Mouse (Mus musculus): ENCODE measurements at regions not wholly inside any gene's neighbourhood (a gene's known extent, or its start where the extent isn't known, plus 50 kb on each side); places are given as distances from the start of the nearest gene placed in this dataset.

DNA sequence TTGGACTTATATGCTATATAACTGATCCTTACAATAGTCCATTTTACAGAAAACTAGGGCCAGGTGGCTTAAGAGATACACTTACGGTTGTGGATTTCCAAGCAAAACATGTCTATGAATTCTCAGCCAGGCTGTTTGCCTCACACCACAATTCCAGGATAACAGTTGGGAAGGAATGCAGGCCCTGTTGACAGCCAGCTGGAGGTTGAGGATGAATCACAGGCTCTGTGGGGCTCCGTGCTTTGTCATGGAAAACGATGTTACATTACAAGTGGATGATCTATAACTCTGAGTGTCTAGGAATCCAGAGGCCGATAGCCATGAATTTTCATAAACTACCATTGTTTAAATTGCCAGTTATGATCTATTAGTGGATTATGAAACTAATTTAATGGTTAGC is 221.9 kb upstream of the Gm6657 start:
- Histone ChIP-seq H3K9ac (replicated peaks; ENCODE audit: low read depth, low read length) (no peak overlapping the region), H3K27ac (ENCODE audit: low read depth, low read length) (no peak overlapping the region), H3K36me3 (ENCODE audit: control insufficient read depth, insufficient read depth, low read length) (no peaks in the 10 kb centered on the region), H3K27me3 (ENCODE audit: control insufficient read depth, insufficient read depth, low read length) (no peaks in the 10 kb centered on the region), H3K4me1 (ENCODE audit: control insufficient read depth, insufficient read depth, low read length) (no peaks in the 10 kb centered on the region), H3K9me3 (ENCODE audit: control insufficient read depth, low read length) (no peaks in the 10 kb centered on the region), H3K4me3 (ENCODE audit: low read depth, low read length) (no peak overlapping the region), H3K4me2 (ENCODE audit: low read depth, low read length) (no peak overlapping the region)
- no peak for ATAC-seq (ENCODE audit: low read depth)
- WGBS, result 25% methylated on average over 4 of the region's 4 CpGs

DNA sequence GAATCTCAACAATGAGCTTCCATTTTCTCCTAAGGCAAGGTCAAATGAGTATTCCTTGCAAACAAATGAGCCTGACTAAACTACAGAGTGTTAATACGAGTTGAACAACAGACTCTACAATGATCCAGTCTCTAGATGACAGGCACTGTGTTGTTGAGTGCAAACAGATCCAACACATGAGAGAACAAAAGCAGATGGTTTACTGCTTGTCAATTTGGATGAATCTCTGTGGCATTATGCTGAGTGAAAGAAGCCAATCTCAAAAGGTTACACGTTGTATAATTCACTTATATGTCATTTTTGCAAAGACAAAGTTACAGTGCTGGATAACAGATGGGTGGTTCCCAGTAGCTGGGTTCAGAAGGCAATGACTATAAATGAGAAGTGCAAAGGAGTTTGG is 217.1 kb upstream of the Gm6657 start:
- Histone ChIP-seq H3K9ac (replicated peaks; ENCODE audit: low read depth, low read length) (no peak overlapping the region), H3K4me3 (ENCODE audit: low read depth, low read length) (no peak overlapping the region), H3K27ac (ENCODE audit: low read depth, low read length) (no peak overlapping the region), H3K4me1 (ENCODE audit: control insufficient read depth, insufficient read depth, low read length) (no peaks in the 10 kb centered on the region), H3K4me2 (ENCODE audit: low read depth, low read length) (no peak overlapping the region), H3K27me3 (ENCODE audit: control insufficient read depth, insufficient read depth, low read length) (no peaks in the 10 kb centered on the region), H3K9me3 (ENCODE audit: control insufficient read depth, low read length) (no peaks in the 10 kb centered on the region), H3K36me3 (ENCODE audit: control insufficient read depth, insufficient read depth, low read length) (no peaks in the 10 kb centered on the region)
- WGBS, result 81% methylated on average over 2 of the region's 2 CpGs
- ATAC-seq (ENCODE audit: low read depth), result no peak

DNA sequence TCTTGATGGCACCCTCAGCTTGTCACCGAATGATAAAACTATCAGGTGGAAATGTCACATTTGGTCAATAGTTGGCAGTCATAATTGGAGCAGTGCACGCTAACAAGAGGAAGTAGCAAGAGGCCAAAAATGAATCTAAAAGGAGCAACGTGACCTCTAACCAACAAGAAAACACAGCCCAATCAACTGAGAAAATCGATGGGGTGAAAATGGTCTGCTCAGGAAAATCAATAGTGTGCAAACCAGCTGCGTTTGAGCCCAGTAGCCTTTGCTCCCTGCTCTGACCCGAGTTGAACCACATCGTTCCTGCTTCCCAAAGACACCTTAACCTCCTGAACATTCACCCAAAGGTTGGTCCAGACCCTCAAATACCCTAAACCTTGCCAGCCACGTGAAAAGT is 207.3 kb upstream of the Gm6657 start:
- Histone ChIP-seq H3K4me2 (ENCODE audit: low read depth, low read length) (no peak overlapping the region), H3K27ac (ENCODE audit: low read depth, low read length) (no peak overlapping the region), H3K4me1 (ENCODE audit: control insufficient read depth, insufficient read depth, low read length) (no peaks in the 10 kb centered on the region), H3K36me3 (ENCODE audit: control insufficient read depth, insufficient read depth, low read length) (no peaks in the 10 kb centered on the region), H3K9me3 (ENCODE audit: control insufficient read depth, low read length) (no peaks in the 10 kb centered on the region), H3K9ac (replicated peaks; ENCODE audit: low read depth, low read length) (no peak overlapping the region), H3K4me3 (ENCODE audit: low read depth, low read length) (no peak overlapping the region), H3K27me3 (ENCODE audit: control insufficient read depth, insufficient read depth, low read length) (no peaks in the 10 kb centered on the region)
- WGBS, result 90% methylated on average over 8 of the region's 8 CpGs
- ATAC-seq (ENCODE audit: low read depth), result no peak

DNA sequence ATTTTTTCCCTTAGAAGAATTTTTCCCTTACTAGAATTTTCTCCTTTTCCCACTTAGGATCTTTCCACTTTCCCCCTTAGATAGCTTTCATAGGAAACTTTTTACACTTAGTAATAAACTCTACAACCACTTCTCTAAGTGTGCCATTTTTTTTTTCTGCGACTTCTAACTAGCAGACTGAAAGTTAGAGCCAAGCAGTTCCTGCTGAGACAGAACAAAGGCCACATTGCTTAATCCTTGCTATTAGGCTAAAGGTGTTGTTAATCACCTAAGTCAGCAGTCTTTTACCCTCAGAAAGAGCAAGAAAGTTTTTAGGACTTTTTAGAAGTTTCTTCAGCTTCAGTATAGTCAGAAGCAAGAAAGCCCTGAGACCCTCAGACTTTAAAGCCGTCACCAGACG is 204.3 kb upstream of the Gm6657 start:
- Histone ChIP-seq H3K4me1 (ENCODE audit: control insufficient read depth, insufficient read depth, low read length) (no peaks in the 10 kb centered on the region), H3K36me3 (ENCODE audit: control insufficient read depth, insufficient read depth, low read length) (no peaks in the 10 kb centered on the region), H3K4me3 (ENCODE audit: low read depth, low read length) (no peak overlapping the region), H3K27ac (ENCODE audit: low read depth, low read length) (no peak overlapping the region), H3K9me3 (ENCODE audit: control insufficient read depth, low read length) (no peaks in the 10 kb centered on the region), H3K4me2 (ENCODE audit: low read depth, low read length) (no peak overlapping the region), H3K9ac (replicated peaks; ENCODE audit: low read depth, low read length) (no peak overlapping the region), H3K27me3 (ENCODE audit: control insufficient read depth, insufficient read depth, low read length) (no peaks in the 10 kb centered on the region)
- WGBS, result 31% methylated on average over 3 of the region's 3 CpGs
- ATAC-seq (ENCODE audit: low read depth), result no peak

DNA sequence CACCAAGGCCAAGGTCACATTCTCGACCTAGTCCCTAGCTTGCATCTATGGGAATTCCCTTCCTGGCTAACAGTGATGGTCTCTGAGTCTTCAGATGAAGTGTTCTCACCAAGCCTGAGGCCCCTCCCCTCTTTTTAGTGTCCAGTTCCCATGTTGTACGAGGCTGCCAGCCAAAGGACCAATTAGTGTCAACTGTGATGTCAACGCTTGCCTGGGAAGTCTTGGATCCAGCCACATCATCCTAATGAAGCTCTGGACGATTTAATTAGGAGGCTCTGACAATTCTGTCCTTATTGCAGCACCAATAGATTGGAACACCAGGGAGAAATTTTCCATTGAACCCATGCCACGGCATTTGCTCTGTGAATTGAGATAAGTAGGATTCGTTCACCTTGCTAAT is 202.4 kb upstream of the Gm6657 start:
- H3K27ac ChIP-seq (ENCODE audit: low read depth, low read length), result no peak overlapping the region
- 69% methylated on average over 6 of the region's 6 CpGs for WGBS
- H3K9me3 ChIP-seq (ENCODE audit: control insufficient read depth, low read length), result no peaks in the 10 kb centered on the region
- no peak overlapping the region for H3K9ac ChIP-seq (replicated peaks; ENCODE audit: low read depth, low read length)
- H3K4me2 ChIP-seq (ENCODE audit: low read depth, low read length), result no peak overlapping the region
- no peak overlapping the region for H3K4me3 ChIP-seq (ENCODE audit: low read depth, low read length)
- no peaks in the 10 kb centered on the region for H3K4me1 ChIP-seq (ENCODE audit: control insufficient read depth, insufficient read depth, low read length)
- no peaks in the 10 kb centered on the region for H3K27me3 ChIP-seq (ENCODE audit: control insufficient read depth, insufficient read depth, low read length)
- ATAC-seq (ENCODE audit: low read depth), result no peak
- H3K36me3 ChIP-seq (ENCODE audit: control insufficient read depth, insufficient read depth, low read length), result no peaks in the 10 kb centered on the region

DNA sequence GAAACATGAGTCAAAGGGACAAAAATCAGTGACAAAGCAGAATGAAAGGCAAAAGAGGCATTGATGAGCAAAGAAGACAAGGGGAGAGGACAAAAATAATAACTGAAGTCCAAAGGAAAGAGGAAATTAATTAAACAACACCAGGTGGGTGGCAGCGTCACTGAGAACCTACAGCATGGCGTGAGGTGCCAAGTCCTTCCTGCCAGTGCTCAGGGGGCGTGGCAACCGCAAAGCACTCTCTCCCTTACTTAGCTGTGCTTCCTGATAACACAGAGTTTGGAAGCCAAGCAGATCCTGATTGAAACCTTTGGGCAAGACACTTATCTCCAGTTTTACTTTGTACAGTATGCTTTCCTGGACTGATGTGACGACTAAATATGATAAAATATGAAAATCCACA is 199.9 kb upstream of the Gm6657 start:
- 91% methylated on average over 5 of the region's 5 CpGs for WGBS

DNA sequence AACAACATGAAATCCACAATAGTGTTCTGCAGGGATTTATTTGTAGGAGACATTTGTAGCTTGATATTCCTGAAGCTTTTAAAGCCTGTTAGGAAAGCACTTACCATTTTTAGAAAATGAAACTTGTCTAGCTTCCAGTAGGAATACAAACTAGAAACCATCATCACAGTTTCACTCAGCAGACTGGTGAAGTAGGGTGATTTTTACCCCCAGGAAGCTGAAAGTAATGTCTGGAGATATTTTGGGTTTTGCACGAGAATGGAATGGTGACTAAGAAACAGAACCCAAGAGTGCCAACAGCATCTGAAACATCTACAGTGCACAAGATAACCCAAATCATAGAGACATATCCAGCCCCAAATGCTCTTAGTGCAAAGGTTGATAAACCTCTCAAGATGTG is 196.1 kb upstream of the Gm6657 start:
- no peaks in the 10 kb centered on the region for H3K36me3 ChIP-seq (ENCODE audit: control insufficient read depth, insufficient read depth, low read length)
- no peak for ATAC-seq (ENCODE audit: low read depth)
- no peaks in the 10 kb centered on the region for H3K27me3 ChIP-seq (ENCODE audit: control insufficient read depth, insufficient read depth, low read length)
- H3K4me3 ChIP-seq (ENCODE audit: low read depth, low read length), result no peak overlapping the region
- no peaks in the 10 kb centered on the region for H3K4me1 ChIP-seq (ENCODE audit: control insufficient read depth, insufficient read depth, low read length)
- no peaks in the 10 kb centered on the region for H3K9me3 ChIP-seq (ENCODE audit: control insufficient read depth, low read length)
- no peak overlapping the region for H3K9ac ChIP-seq (replicated peaks; ENCODE audit: low read depth, low read length)
- H3K4me2 ChIP-seq (ENCODE audit: low read depth, low read length), result no peak overlapping the region
- 89% methylated on average over 1 of the region's 1 CpGs for WGBS
- no peak overlapping the region for H3K27ac ChIP-seq (ENCODE audit: low read depth, low read length)

More for the DNA sequence above, 199.9 kb upstream of the Gm6657 start:
- Histone ChIP-seq H3K4me2 (ENCODE audit: low read depth, low read length) (no peak overlapping the region), H3K36me3 (ENCODE audit: control insufficient read depth, insufficient read depth, low read length) (no peaks in the 10 kb centered on the region), H3K9me3 (ENCODE audit: control insufficient read depth, low read length) (no peaks in the 10 kb centered on the region), H3K9ac (replicated peaks; ENCODE audit: low read depth, low read length) (no peak overlapping the region), H3K4me1 (ENCODE audit: control insufficient read depth, insufficient read depth, low read length) (no peaks in the 10 kb centered on the region), H3K27me3 (ENCODE audit: control insufficient read depth, insufficient read depth, low read length) (no peaks in the 10 kb centered on the region), H3K4me3 (ENCODE audit: low read depth, low read length) (no peak overlapping the region), H3K27ac (ENCODE audit: low read depth, low read length) (no peak overlapping the region)
- ATAC-seq (ENCODE audit: low read depth), result no peak

DNA sequence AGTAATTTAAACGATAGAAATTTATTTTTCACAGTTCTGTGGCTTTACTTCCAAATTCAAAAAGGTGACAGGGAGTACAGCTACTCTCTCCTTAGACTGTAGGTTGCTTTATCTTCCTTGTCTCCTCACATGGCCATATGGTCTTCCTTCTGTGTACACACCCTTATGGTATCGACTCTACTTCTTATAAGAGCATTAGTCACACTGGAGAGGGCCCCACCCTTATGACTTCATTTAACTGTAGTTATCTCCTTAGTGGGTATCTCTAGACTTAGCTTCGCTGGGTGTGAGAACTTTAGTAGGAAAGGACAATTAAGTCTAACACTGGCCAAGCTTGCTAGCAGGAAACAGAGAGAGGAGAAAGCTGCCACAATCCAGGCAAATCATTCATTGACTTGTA is 193.6 kb upstream of the Gm6657 start:
- no peak overlapping the region for H3K4me2 ChIP-seq (ENCODE audit: low read depth, low read length)
- no peak overlapping the region for H3K27ac ChIP-seq (ENCODE audit: low read depth, low read length)
- no peaks in the 10 kb centered on the region for H3K9me3 ChIP-seq (ENCODE audit: control insufficient read depth, low read length)
- 85% methylated on average over 3 of the region's 3 CpGs for WGBS
- H3K9ac ChIP-seq (replicated peaks; ENCODE audit: low read depth, low read length), result no peak overlapping the region
- H3K27me3 ChIP-seq (ENCODE audit: control insufficient read depth, insufficient read depth, low read length), result no peaks in the 10 kb centered on the region
- ATAC-seq (ENCODE audit: low read depth), result no peak
- no peak overlapping the region for H3K4me3 ChIP-seq (ENCODE audit: low read depth, low read length)
- H3K4me1 ChIP-seq (ENCODE audit: control insufficient read depth, insufficient read depth, low read length), result no peaks in the 10 kb centered on the region
- no peaks in the 10 kb centered on the region for H3K36me3 ChIP-seq (ENCODE audit: control insufficient read depth, insufficient read depth, low read length)

DNA sequence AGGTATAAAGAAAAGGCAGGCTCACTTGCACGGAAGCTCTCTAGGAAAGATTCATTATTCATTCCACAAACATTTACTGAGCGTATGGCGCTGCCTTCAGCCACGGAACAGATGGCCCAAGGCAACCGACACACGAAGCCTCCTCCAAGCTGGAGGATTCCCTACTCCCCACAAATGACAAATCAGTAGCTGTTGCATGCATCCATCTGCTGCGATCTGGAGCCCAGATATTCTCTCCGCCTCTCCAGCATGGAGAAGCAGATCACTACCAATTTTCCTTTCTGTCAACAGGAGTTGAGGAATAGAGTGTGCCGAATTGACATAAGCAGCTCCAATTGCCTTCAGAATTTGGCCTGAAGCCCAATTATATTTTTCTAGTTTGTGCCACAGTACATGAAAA is 192.2 kb upstream of the Gm6657 start:
- Histone ChIP-seq H3K27ac (ENCODE audit: low read depth, low read length) (no peak overlapping the region), H3K4me3 (ENCODE audit: low read depth, low read length) (no peak overlapping the region), H3K36me3 (ENCODE audit: control insufficient read depth, insufficient read depth, low read length) (no peaks in the 10 kb centered on the region), H3K4me2 (ENCODE audit: low read depth, low read length) (no peak overlapping the region), H3K9me3 (ENCODE audit: control insufficient read depth, low read length) (no peaks in the 10 kb centered on the region), H3K27me3 (ENCODE audit: control insufficient read depth, insufficient read depth, low read length) (no peaks in the 10 kb centered on the region), H3K9ac (replicated peaks; ENCODE audit: low read depth, low read length) (no peak overlapping the region), H3K4me1 (ENCODE audit: control insufficient read depth, insufficient read depth, low read length) (no peaks in the 10 kb centered on the region)
- WGBS, result 70% methylated on average over 9 of the region's 9 CpGs
- ATAC-seq (ENCODE audit: low read depth), result no peak

DNA sequence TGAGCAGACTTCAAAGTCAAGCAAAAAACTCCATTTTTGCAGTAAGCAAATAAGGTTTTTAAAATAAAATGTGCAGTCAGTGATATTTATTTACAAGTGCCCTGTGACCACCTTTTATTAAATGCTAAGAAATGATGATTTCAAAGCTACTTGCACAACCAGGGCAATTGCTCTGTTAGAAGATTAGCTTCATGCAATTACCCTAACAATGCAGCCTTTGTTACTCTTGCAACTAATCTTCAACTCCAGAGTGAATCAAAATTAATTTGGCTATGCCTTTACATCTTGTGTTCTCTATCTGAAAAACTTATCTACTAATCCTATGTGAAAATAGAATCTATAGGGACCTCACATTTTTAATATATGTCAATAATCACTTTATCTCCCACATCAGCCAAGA is 160.3 kb upstream of the Gm6657 start:
- Histone ChIP-seq H3K27me3 (ENCODE audit: control insufficient read depth, insufficient read depth, low read length) (no peaks in the 10 kb centered on the region), H3K4me1 (ENCODE audit: control insufficient read depth, insufficient read depth, low read length) (0 out of 2 replicates have a peak, but pooled peaks cover 6% of the 10 kb centered on the region), H3K4me3 (ENCODE audit: low read depth, low read length) (no peak overlapping the region), H3K9me3 (ENCODE audit: control insufficient read depth, low read length) (no peaks in the 10 kb centered on the region), H3K9ac (replicated peaks; ENCODE audit: low read depth, low read length) (no peak overlapping the region), H3K27ac (ENCODE audit: low read depth, low read length) (no peak overlapping the region), H3K4me2 (ENCODE audit: low read depth, low read length) (no peak overlapping the region), H3K36me3 (ENCODE audit: control insufficient read depth, insufficient read depth, low read length) (no peaks in the 10 kb centered on the region)
- ATAC-seq (ENCODE audit: low read depth), result no peak

All from neural tube, embryonic 14.5 days (tissue).